Mouse (Mus musculus) bone marrow macrophage, adult 2 months (primary cell): ENCODE results near the gene Trappc3l.

Experiments used
- CTCF ChIP-seq: IDR thresholded peaks from 2 replicates; pipeline ENCODE4 v1.5.1; 2012; ENCODE audit warnings: low read depth, mild to moderate bottlenecking, low read length, moderate library complexity
- POLR2A ChIP-seq: IDR thresholded peaks from 2 replicates; pipeline ENCODE4 v1.6.1; 2012; ENCODE audit warnings: mild to moderate bottlenecking, low read depth, low read length, borderline replicate concordance

DNA sequence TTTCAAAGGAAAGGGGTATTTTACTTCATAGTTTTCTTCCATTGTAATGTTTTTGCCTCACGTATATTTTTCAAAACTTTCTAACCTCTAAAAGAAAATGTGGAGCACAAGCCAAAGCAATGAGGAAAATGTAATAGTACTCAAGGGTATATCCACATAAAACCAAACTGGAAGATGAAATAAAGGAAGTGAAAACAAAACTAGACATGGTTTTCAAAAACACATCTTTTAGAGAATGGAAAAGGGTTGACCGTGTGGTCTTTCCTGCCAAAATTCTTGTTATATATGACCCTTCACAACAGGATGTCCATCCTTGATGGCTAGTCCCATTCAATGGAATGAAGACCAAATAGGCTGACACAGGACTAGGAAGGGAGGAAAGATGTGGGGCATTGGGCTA is 81.0 kb downstream of the Trappc3l start:
- TF ChIP-seq CTCF (no peak), POLR2A (no peak)
